Mouse (Mus musculus) heart, postnatal 0 days (tissue): ENCODE data around the gene Ano1.

Source experiments
- CTCF ChIP-seq: IDR thresholded peaks from 2 replicates; pipeline ENCODE4 v1.5.1; 2016; ENCODE audit warnings: antibody characterized with exemption, control low read depth, low read depth
- EP300 ChIP-seq: IDR thresholded peaks from 2 replicates; pipeline ENCODE4 v1.6.1; 2016; ENCODE audit warnings: antibody characterized with exemption, low read depth

- TF ChIP-seq EP300 (no peak), CTCF (no peak)
Measured at GRCm38 (mm10) chr7:144780190-144780589, 28.4 kb upstream of the Ano1 start.
